Mouse (Mus musculus) lung, postnatal 36 days (tissue): ENCODE results near the gene Tcp11l2.

Source experiments
- DNase-seq: peaks from one replicate; pipeline ENCODE4 v3.0.0; 2022; ENCODE audit warnings: mixed read lengths

The Tcp11l2 gene

DNA sequence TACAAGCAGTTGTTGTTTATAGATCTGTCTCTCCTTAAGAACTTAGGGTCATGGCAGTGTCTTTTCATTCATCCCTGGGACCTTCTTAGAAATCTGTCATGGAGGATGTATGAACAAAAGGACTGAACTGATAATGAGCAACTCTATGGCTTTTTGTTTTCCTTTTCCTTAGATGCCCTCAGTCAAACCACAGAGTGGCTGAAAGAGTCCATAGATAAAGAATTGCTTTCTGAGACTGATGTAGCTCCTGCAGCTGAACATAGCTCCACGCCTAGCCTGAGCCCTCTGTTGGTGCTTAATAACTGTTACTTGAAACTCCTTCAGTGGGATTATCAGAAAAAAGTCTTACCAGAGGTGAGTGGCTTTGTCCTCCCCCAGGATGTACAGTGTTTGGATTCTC lies 27.9 kb downstream of the Tcp11l2 start:
- no peak for DNase-seq

DNA sequence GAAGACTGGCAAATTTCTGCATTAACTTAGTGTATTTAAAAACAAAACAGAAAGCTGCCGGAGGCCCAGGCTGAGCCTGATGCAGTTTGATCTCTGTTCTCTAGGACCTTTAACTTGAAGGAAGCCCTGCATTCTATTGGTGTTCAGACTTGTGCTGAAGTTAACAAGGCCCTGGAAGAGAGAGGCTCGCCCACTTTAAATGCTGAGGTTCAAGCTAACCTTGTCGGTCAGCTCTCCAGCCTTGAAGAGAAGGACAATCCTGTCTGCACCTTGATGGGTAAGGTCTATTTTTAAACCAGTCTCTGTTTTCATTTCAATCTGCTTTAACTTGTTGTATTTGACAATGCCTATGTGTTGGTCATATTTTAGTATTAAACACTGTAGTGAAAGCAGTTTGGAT lies 31.9 kb downstream of the Tcp11l2 start:
- DNase-seq, result no peak

DNA sequence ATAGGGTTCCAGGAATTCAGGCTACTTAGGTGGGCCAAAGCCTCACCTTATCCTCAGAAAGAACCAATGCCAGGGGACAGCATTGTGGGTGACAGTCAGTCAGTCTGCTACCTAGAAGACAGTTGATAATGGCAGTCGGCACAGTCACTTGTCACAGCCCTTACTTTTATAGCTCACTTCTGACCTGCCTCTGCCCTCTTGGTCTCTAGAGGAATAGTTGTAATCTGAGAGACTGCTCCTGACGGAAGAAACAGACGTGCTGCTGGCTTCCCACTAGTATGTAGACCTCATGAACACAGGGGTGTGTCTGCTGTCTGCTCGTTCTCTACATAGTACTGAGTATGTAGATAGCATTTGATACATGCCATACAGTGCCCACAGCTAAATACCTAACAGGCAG lies 33.9 kb downstream of the Tcp11l2 start:
- DNase-seq, result no peak

GRCm38 (mm10) chr10:84610783-84611182 lies 34.4 kb downstream of the Tcp11l2 start:
- peak; percentile 62 for DNase-seq

- DNase-seq, result no peak
Measured at GRCm38 (mm10) chr10:84611664-84612063, 35.2 kb downstream of the Tcp11l2 start.

- DNase-seq, result no peak
Measured at GRCm38 (mm10) chr10:84612281-84612680, 35.9 kb downstream of the Tcp11l2 start.

DNA sequence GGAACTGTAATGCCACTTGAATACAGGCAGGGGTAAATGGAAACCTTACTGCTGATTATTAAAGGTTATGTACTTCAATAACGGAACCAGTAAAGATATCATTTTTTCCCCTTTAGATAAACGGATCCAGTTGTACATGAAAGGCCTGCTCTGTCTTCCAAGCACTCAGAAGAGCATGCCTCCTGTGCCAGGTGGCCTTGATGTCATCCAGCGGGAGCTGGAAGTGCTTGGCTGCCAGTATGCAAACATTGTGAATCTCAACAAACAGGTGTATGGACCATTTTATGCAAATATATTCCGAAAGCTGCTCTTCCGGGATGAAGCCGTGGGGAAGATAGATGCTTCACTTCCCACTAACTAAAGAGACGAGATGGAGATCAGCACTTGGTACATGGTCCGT lies 36.9 kb downstream of the Tcp11l2 start:
- no peak for DNase-seq

- DNase-seq, result no peak
Measured at GRCm38 (mm10) chr10:84615076-84615475, 38.6 kb downstream of the Tcp11l2 start.

DNA sequence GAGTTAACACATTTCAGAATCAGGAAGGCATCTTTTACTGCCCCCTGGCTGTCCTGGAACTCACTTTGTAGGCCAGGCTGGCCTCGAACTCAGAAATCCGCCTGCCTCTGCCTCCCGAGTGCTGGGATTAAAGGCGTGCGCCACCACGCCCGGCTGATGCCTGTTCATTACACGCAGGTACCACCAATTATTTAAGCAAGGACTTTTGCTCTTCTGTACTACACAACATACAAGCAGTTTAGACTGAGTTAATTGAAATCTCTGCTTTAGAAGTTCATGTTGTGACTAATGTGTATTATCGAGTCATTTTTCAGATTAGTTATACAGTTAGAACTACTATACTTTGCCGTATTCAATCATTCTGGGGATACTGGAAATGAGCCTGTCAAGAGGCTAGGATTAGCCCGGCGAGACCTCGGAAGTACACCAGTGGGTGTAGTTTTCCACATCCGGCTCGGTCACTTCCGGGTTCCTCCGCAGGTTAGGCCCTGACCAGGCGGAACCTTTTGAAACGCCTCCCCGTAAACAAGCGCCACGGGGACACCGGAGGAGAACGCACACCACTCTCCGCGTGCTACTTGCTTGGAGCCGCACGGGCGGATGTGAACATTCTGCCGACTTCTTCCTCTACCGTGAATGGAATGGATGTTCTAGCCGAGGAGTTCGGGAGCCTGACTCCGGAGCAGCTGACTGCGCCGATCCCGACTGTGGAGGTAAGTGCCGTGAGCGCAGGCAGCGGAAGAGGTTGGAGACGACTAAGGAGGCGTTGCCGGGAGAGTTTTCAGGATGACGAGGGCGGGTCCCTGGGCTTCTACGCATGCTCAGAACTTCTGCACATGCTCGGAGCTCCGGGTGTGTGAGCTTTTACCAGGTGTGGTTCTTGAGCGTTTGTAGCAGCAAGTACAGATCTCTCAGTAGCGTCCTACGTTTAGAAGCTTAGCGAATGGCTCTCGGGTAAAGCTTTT lies 45.7 kb downstream of the Tcp11l2 start, which contains the start of gene Polr3b:
Polr3b (plus strand) TSS at position 467 of the 965 bp plus-strand sequence.
- DNase-seq, result peak; percentile 98

DNA sequence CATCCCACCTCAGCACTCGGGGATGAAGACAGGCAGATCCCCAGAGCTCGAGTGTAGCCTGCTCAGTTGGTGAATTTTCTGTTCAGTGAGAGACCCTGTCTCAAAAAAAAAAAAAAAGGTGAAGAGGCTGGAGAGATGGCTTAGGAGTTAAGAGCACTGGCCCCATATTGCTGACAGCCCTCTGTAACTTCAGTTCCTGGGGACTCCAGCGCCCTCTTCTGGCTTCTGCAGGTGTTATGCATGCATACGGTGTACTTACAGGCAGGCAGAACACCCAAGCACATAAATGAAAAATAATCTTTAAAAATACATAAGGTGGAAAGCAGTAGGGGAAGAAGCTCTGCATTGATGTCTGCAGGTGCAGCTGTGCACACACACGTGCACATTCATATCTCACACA lies 54.8 kb downstream of the Tcp11l2 start:
- DNase-seq, result peak; percentile 37

DNA sequence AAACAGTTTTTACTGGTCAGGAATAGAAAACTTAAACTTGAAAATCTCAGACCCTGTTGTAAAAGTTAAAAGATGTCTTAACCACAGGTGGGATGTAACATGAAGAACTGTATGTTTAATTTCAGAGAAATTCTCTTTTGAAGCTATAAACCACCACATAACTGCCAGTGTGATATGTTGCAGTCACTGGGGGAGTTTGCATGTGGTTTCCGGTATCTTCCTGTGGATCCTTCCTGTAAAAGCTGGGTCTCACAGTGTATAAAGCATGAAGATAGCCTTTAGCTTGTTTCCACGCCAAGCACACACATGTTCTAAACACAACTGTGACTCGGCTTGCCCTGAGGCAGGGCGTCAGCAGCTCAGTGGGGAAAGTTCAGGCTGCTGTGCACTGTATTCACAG lies 55.6 kb downstream of the Tcp11l2 start:
- no peak for DNase-seq

DNA sequence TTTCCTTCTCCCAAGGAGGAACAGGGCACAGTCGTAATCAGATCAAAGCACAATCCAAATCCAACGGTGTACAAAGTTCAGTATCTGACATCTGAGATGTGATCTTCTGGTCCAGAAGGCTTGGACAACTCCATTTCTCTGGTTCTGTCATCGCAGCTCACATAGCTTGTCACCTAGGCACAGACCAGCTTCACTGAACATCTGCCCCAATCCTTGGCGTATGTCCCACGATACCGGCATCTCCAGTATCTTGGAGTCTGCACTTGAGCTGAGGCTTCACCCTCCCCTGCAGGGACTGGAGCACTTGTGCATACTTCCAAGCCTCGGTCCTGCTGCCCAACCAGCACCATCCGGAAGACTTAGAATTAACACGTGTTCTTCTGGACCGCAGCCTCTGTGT lies 60.2 kb downstream of the Tcp11l2 start:
- DNase-seq, result no peak

DNA sequence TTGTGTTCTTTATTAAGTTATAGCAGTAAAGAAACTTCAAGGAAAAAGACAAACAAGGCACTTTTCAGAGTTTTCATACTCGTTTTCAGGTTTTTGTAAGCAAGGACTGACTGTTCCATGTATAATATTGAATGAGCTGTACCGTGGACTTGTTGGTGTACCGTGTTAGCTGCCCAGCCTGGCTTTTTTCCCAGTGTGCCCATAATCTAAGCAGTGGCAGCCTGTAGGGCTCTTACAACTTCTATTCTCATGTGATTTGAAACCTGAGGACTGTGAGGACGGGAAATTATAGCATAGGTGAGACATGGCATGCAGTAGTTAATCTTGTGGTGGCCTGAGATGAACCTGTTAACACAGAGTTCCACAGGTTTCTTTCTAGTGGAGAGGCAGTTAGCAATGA lies 62.0 kb downstream of the Tcp11l2 start:
- DNase-seq, result no peak

DNA sequence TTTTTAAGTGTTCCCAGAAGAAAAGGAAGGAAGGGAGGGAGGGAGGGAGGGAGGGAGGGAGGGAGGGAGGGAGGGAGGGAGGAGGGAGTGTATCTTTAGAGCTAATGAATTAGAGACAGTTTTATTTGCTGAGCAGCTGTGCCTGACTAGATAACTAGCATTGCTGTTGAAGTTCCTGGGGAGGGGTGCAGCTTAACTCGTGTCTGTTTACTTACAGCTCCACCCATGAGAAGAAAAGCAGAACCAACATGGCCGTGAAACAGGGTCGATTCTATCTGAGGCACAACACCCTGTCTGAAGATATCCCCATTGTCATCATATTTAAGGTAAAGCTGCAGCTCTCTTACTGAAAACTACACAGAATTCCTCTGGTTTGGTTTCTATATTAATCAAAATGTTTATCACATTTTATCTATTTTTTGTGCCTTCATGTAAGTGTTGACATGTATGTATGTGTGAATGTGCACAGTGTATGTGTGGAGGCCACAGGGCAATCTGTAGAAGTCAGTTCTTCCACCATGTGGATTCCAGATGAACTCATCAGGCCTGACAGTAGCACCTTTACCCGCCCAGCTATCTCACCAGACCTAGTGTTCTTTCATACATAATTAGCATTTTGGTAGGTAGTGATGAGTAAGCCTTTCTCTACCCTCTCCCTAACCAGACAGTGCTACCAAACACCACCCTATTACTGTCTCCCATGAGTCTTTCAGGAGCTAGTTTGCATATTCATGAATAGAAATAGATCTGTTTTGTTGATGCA lies 63.3 kb downstream of the Tcp11l2 start:
- no peak for DNase-seq

DNA sequence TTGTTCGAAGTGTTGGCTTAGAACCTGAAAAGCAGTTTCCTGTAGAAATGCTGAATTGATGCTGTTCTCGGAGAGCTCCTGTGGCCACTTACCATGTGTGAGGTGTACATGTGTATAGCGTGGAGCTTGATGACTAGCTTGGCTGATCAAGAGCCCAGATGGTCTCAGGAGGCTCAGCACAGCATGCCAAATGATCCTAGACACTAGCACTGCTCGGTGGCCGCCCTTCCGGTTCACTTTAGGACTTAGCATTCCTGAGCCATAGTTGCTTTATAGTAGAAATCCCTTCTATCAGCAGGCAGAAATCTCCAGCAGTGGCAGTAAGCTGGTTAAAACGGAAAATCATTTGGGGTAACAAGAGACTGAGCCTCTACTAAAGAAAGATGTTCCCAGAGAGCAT lies 64.4 kb downstream of the Tcp11l2 start:
- DNase-seq, result no peak

DNA sequence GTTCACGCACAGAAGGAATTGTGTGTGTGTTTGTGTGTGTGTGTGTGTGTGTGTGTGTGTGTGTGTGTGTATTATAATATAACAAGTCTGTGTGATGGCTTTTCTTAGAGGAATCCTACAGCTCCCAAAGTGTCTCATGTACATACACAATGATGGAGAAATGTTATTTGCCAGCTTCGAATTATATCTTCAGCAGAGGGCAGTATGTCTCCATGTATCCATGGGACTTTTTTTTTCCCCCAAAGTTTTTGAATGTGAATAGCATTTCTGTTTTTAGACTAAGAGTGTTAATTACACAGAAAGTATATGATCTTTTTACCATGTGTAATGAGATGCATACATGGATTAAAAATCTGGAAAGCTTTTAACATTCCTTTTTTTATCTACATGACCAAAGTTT lies 65.2 kb downstream of the Tcp11l2 start:
- no peak for DNase-seq

DNA sequence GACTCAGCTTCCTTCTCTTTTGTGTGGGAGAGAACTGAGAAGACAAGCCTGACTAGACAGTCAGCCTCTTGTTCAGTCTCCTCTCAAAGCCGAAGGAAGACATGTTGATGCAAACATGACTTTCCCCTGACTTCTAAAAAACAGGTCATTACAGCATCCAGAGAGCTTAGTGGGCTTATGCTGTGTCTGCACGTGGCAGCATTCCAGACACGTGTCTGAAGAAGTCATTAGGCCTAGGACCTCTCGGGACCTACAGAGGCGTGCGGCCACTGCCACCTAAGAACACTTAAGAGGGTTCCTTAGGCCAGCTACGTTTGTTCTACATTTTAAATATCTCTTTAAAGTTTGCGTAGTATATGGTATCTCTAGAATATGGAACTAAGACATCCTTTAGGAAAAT lies 69.5 kb downstream of the Tcp11l2 start:
- DNase-seq, result no peak

DNA sequence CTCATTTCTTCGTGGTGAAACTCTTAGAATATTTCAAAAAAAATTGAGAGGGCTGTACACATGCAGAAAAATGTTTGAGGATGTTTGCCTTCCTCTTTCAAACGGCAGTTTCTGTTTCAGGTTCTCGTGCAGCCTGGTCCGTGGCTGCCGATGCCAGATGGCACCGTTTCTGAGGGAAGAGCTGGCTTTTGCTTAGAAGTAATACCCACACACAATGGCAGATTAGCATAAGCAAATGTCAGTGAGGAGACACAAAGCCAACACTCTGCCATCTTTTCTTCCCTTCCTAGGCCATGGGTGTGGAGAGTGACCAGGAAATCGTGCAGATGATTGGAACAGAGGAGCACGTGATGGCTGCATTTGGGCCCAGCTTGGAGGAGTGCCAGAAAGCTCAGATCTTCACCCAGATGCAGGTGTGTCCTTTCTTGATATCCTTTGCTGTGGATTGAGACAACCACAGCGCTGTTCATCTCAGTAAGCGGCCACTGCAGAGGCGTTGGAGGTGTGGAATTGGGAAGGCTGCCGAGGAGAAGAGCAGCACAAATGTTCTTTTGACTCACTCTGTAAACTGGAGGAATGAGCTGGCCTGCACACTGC lies 70.2 kb downstream of the Tcp11l2 start:
- DNase-seq, result peak; percentile 59

GRCm38 (mm10) chr10:84647264-84647663 lies 70.8 kb downstream of the Tcp11l2 start:
- DNase-seq, result no peak

GRCm38 (mm10) chr10:84648911-84649310 lies 72.5 kb downstream of the Tcp11l2 start:
- no peak for DNase-seq

DNA sequence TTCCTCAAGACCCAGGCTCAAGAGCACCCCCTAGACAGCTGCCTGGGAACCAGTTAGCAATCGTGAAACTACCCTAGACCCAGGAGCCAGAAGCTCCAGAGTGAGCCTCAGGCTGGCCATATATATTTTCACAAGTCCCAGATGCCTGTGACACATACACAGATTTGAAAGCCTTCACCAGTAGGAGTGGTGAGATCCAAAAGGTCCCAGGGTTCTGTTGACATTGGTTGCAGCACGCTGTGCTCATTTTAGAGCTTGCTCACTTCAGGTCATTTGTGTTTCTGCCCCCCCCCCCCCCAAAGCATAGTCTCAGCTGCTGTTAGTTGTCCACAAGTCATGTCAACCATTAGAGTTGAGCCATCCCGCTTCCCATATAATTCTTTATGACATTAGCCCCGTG lies 77.6 kb downstream of the Tcp11l2 start:
- DNase-seq, result no peak

DNA sequence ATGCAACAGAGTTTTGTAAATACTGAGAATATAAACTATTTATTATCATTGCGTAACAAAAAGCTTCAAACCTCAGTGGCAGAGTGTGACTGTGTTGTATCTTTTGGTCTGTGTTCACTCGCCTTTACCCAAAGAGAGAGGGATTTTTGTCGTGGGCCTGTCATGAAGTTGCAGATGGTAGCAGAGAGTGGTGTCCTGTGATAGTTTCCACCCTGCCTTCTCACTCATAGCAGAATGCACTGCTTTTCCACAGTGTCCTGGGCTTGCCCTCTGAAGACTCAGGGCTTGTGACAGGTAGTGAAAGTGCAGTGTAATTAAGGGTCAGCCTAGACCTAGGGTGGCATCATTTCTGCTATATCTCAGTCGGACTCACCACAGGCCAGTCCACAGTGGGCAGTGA lies 78.3 kb downstream of the Tcp11l2 start:
- no peak for DNase-seq

GRCm38 (mm10) chr10:84656618-84657017 lies 80.2 kb downstream of the Tcp11l2 start:
- DNase-seq, result peak; percentile 71
